Mouse (Mus musculus) mature B cell (primary cell): ENCODE results near the gene Fbn1.
"Not testable (repeated sequence)": the region's sequence is repeated elsewhere in the genome, so short reads cannot be mapped to it uniquely, and the experiment has no call there.

ENCODE experiments used
- in situ Hi-C: fragments of 300-500 bp; cut with MboI; formaldehyde crosslinking; loops from 2 replicates; pipeline ENCODE4 v1.14.3; 2019

Fbn1 gene

DNA sequence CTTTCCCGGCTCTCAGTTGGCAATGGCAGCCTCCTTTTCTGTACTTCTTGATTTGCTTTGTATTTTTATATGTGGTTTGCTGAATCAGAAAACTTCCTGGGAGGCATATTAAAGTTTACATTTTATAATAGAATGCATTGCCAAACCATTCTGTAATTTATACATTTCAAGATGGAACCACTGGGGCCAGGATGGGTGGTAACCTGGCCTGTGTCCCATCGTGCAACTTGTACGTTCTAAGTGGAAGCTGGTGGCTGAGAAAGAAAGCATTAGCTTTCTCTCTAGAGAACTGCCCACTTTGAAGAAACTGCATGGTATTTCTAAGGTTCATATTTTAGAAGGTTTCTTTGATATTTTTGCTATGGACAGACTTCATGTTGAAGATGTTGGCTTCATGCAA lies 212.3 kb downstream of the Fbn1 start:
- in situ Hi-C loops = no loop called here

DNA sequence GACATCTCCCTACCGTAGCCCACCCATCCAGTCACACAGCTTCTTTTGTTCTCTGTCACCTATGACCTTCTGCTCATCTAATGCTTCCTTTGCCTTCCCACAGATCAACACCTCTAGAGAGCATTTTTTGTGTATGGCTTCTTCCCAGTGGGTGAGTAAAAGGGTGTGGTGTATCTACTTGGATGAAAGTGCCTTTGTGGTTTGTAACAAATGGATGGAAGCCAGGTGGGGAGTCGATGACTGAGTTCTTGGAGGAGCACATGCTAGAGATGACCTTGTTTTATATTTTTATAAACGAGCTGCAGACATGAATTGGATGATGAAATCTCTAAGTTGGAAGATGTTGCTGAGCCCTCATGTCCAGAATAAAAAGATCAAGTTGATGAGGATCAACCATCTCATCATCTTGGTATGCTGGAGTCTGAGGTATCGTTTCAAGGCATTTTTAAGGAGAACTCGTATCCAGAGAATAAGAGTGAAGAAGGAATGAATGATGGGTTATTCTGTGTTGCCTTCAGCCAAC lies 213.8 kb downstream of the Fbn1 start:
- in situ Hi-C loops = no loop called here

DNA sequence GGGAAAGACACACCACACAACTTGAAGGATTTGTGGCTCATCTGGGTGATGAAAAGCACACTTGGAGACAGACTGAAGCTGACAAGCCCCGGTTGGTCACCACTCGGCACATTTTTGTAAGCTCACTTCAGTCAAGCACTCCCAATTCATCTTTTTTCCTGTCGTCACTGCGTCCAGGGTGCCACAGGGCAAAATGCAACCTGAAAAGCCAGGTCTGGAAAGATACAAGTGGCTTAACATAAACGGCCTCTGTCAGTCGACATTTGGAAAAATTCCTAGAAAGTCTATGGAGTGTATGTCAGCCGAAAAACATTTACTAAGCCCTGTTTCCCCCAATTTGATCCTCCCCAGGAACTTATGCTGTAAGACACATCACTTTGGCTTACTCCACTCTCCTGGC lies 215.2 kb downstream of the Fbn1 start:
- in situ Hi-C loops = no loop called here

DNA sequence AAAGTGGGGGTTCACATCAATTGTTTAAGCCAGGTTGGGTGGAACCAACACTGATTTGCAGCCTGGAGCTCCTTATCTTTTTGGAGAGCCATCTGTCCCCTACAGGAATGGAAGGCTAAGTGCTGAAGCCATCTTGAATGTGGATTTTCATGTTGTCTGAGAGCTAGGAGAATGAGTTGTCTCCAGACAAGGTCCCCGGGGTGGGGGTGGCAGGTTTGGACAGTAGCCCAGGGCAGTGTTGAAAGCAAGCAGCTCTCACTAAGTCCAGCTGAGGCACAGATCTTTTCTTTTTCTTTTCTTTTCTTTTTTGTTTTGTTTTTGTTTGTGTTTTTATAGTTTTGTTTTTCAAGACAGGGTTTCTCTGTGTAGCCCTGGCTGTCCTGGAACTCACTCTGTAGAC lies 216.7 kb downstream of the Fbn1 start:
- in situ Hi-C loops = no loop called here

DNA sequence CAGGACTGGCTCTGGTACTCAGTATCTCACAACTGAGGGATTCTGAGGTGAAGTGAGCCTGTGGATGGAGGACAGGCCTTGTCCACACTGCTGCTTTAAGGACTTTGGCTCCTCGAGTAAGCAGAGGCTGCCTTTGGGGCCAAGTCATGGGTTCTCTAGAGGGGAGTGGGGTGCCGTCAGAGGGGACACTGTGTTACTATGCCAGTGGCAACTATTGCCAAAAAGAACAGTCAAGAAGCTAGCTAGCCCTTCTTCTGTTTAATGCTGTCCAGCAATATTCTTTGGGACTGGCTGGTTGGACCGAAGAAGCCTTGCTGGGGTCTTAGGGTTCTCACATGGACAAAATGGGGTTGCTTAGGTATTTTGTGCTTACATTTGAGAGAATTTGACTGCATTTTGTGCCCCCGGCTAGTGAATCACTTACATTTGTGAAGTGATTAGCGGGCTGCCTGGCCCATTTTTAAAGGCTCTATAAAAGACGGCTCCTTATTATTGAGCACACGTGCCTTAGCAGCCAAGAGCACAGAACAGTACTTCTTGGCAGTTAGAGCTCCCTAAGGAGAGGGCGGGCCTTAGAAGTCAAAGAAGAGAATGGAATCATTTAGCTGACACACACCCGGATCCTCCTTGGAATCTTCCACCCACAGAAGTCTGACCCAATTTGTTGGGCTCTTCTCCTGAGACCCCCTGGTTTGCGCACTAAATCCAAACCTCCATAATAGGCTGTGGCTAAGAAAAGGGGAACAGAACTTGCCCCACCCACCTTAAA lies 217.4 kb downstream of the Fbn1 start:
- in situ Hi-C loops = no loop called here

DNA sequence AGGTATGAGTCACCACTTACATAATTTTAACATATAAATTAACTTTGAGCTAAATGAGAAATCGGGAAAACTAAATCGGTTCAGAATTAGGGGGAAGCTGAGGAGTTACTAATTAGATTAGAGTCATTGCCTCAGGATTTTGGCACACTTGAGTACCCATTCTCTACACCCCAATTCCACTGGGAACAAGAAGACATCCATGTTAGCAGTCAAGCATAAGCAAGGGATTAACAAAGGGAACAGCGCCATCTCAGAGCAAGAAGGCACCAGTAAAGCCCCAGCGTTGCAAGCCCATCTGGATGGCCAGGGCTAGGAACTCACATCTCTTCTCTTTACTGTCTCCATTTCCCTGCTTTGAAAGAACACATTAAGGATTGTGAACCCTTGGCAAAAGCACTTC lies 222.0 kb downstream of the Fbn1 start:
- in situ Hi-C loops = no loop called here

DNA sequence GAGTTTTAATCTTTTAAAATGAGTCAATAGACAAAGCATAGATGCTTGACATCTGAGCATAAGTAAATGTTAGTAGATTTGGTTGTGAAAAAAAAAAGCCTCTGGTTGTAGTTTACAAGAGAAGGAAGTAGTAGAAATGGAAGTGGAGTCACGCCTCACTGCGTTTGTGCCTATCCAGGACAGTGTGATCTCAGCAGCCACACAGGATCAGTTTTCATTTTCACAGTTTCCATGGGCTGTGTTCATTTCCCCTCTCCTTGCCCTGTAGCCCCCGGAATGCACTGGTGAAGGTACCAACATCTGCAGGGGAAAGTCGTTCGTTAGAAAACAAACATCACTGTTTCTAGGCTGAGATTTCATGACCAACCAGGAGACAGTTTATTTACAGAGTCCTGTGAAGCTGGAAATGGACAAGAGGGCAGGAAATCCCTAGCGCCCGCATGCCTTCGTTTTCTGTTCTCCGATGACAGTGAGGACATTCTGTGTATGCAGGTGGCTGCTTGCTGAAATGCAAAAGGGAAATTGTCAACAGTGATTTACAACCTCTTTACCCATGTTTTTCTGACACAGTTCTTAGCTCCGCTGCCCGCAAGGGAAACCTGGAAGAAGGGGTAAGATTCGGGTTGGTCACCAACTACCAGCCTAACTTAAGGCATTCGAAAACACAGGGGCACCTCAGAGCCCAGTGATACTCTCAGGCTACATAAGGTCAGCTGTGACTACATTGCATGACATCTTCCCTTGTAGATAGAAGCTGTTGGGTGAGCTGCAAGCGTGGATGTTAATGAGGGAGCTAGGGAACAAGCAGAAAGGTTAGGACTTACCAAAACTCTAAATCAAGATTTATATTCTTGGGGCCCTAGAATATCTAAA lies 225.2 kb downstream of the Fbn1 start:
- in situ Hi-C loops = no loop called here

DNA sequence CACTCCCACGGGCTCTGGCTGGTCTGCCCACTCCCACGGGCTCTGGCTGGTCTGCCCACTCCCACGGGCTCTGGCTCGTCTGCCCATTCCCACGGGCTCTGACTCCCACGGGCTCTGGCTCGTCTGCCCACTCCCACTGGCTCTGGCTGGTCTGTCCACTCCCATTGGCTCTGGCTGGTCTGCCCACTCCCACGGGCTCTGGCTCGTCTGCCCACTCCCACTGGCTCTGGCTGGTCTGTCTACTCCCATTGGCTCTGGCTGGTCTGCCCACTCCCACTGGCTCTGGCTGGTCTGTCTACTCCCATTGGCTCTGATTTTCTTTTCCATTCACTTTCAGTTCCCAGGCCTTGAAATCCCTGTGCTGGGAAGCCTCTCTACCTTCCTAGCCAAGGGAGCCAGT lies 227.8 kb downstream of the Fbn1 start:
- in situ Hi-C loops = not testable (repeated sequence)

DNA sequence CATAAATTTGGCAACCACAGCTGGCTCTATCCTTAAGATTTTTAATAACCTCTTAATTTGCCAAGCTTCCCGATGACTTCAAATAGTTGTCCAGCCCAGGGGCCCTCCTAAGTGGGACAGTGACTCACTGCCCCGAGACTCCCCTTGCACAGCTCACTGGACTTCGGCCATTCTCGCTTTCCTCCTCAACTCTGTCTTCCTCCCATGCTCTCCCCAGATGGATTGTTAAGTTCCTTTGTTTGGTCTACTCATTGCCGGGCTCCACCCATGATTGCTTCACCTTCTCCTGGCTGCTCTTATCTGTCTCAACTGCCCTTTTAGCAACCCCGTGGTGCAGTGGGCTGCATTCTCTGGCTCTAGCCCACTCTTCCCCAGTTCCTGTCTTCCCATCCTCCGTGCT lies 229.3 kb downstream of the Fbn1 start:
- in situ Hi-C loops = no loop called here

DNA sequence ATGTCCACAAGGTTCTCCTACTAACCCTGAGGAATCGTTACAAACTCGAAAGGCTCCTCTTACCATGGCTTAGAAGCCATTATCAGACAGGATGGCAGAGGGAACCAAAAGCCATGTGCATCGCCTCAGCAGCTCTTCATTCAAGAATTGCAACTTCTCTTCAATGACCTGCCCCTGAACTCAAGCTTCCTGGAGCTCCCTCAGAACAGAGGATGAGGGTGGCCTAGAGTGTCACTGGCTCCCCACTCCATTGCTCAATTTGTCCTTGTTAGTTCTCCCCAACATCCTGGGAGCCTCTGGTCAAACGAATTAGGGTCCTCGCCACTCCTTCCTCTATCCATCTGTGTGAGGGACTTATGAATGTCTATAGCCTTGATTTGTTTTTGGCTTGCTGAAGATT lies 231.1 kb downstream of the Fbn1 start:
- in situ Hi-C loops = no loop called here

DNA sequence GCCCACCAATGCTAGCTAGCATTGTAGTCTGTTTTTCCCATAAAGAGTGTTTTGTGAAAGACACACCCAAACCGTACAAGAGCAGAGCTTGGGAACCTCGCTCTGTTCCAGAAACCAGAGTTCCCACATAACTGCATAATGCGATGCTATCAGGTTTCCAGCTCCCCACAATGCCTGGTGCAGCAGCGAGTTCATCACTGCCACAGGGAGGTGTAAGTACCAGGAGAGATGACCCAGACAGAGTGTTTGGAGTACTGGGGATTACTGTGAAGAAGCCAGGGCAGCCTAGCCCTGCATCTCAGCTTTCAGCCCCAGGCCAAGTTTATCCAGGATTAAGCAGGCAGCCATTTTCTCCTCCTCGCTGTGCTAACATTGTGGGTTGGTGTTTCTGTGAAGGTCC lies 232.2 kb downstream of the Fbn1 start:
- in situ Hi-C loops = no loop called here

DNA sequence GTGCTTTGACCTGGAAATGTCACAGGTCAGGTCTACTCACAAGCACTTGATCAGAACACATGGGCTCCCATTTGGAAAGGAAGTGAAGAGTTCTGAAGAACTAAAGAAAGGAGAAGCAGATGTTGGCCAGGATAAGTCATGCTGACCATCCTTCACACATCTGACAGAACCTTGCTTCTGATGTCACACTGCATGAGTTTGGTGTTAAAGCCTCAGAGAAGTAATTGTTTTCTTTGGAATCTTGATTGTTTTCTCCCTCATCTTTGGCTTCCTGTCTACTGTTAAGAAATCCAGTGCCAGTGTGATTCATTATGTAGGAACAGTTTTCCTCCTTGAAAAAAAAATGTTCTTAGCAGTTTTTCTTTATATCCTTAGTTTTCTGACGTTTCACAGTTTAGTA lies 238.9 kb downstream of the Fbn1 start:
- in situ Hi-C loops = loop anchor here (25.0 kb wide), 1 partner anchor 343 kb away; no protein-coding TSS in a partner anchor

DNA sequence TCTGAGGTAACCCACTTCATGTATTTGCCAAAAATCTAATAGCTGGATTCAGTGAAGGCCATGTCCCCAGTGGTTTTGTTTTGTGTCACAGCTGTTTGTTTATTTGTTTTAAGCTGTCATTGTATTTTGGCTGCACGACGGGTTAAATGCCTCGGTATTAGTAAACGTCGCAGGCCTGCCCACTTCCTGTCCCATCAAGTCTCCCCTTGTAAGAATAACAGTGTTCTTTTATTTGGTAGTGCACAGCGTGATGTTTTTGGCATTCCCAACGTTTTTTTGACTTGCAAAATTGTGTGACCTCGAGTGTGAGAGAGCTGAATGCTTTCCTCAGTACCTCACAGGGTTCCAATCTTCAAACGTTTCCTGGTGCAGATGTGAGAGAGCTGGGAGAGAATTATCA lies 244.0 kb downstream of the Fbn1 start:
- in situ Hi-C loops = loop anchor here (25.0 kb wide), 1 partner anchor 349 kb away; no protein-coding TSS in a partner anchor

DNA sequence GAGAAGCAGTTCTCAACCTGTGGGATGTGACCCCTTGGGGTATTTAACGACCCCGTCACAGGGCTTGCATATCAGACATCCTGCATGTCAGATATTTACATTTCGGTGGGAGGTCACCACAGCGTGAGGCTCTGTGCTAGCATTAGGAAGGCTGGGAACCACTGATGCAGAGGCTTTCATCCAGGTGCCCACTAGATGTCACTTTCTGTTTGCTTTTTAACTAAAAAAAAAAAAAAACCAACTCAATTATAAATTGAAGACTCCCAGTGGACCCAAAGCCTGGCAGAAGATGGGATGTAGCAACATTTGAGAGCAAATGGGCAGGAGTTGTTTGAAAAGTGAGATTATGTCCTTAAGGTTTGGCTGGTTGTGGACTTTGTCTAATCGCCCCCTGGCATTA lies 244.7 kb downstream of the Fbn1 start:
- in situ Hi-C loops = loop anchor here (25.0 kb wide), 1 partner anchor 349 kb away; no protein-coding TSS in a partner anchor

DNA sequence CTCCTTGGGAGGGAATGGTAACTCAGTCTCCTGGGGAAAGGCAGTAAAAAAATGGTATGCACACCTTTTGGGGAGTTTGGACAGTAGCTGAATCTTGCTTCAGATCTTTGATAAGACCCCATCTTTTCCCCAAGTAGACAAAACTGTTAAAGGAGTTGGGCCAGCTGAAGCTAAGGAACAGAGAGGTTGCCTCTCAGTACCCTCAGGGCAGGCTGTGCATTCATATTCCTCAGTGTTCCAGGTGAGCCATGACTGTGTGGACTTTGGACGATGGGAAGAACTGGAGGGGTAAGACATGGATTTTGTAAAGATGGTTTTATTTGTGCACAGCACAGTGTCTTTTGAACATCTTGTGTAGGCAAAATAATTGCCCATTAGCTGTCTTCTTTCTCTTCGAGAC lies 247.5 kb downstream of the Fbn1 start:
- in situ Hi-C loops = loop anchor here (25.0 kb wide), 1 partner anchor 352 kb away; no protein-coding TSS in a partner anchor

DNA sequence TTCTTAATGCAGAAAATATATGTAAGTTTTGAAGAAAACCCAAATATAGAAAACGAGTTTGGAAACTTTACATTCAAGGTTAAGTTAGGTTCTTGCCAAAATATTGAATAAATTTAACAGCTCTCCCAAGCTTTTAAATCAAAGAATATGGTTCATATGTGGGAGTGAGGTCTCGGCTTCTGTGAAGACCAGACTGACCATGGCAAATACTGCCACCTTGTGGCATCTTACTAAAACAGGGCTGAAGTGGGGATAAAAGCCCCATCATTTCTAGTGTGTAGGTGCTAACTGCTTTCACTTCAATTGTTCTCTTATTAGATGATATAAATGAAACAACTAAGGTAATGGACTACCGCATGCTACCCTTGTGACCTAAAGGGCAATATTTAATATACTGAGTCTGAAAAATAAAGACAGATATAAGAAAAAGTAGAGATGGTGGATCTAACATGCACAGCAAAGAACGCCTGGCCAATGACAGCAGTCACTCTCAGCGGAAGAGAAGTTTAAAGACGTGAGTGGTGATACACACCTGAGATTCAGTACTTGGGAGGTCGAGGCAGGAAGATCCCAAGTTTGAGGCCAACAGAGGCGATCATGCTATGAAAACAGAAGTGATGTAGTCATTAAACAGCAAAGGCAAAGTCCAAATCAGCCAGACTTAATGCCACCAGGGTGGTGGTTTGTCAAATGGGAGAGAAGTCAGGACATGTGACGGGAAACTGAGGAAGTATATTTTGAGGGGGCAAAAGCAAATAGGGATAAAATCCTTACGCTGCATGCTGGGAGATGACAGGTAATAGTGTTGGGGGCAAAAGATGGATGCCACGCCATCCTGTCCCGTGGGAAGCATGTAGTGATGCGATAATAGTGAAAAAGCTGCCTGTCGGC lies 248.3 kb downstream of the Fbn1 start:
- in situ Hi-C loops = loop anchor here (25.0 kb wide), 1 partner anchor 353 kb away; no protein-coding TSS in a partner anchor

DNA sequence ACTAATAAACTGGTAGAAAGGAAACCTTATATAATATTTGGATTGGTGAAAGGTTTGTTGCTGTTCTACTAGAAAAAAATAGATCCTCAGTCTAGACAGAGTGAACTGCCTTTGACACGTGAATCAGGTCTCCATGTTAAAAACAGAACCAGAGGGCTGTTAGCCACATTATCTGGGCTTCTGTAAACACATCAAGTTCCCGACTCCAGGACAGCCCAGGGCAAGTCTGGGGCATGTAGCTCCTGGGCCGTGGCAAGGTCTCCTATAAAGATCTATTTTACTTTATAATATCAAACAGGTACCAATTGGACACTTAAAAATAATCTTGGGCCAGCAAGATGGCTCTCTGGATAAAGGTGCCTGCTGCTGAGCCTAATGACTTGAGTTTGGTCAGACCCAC lies 251.9 kb downstream of the Fbn1 start:
- in situ Hi-C loops = loop anchor here (25.0 kb wide), 1 partner anchor 356 kb away; no protein-coding TSS in a partner anchor

DNA sequence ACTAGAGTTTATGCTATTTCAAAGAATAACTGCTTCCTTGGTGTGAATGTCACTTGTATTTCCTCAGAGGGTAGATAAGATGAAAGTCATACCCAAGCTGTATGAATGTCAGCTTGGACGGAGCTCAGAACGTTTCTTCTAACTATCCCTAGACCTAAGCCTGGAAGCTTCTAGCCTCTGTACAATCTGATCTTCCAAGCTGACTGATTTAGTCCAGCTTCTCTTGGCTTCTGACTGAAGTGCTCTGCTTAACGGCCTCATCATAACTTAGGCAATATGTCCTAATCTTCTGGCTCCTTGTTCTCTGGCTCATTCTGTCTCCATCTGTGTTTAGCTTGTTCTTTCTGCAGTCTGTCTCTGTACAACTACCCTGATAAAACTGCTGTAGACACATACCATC lies 253.2 kb downstream of the Fbn1 start:
- in situ Hi-C loops = loop anchor here (25.0 kb wide), 1 partner anchor 358 kb away; no protein-coding TSS in a partner anchor

DNA sequence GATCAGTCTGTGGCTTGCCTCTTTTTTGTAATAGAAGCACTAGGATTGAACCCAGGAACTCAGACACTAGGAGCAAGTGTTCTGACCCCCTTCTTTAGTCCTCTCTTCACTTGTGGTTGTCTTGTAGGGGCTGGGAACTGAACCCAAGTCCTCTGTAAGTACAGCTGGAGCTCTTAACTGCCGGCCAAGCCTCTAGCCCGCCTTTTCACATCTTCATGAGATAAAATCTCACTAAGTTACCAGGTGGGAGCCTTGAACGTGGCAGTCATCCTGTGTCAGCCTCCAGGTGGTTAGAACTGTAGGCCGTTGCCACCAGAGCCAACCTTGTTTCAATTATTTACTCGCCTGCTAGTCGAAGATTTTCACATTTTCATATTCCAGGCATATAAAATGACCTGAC lies 254.1 kb downstream of the Fbn1 start:
- in situ Hi-C loops = loop anchor here (25.0 kb wide), 1 partner anchor 359 kb away; no protein-coding TSS in a partner anchor

DNA sequence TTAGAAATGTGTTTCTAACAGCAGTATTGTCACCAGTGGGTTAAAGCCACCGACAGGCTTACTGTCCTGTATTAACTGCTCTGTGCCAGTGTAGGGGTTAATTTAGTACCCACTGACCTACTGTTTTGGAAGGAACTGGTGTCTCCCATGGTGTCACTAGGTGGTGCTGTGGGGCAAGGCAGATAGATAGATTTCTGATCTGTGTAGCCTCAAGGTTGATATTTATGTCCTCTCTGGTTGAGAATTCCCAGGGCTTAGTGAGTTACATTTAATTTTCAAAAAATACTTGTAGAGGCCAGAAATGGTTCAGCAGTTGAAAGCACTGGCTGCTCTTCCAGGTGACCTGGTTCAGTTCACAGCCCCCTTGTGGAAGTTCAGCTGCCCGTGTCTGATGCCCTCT lies 255.5 kb downstream of the Fbn1 start:
- in situ Hi-C loops = loop anchor here (25.0 kb wide), 1 partner anchor 360 kb away; no protein-coding TSS in a partner anchor

DNA sequence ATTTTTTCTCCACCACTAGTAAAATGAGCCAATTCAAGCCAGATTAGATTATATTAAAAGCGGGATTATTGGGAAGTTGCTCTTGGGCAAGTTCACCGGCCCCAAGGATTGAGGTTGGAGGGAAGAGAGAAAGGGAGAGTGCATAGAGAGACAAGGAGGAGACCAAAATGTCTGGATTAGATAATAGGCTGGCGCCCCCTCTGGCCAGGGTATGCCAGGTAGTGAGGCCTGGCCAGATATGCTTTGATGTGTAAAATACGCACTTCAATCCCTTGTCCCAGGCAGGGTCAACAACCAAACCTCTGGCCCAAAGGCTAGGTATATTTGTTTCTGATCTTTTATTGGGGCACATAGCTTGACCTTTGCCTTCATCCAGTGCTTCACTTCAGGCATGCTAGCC lies 256.0 kb downstream of the Fbn1 start:
- in situ Hi-C loops = loop anchor here (25.0 kb wide), 1 partner anchor 361 kb away; no protein-coding TSS in a partner anchor
